16 mouse cellular contexts compared by ENCODE assay signal in the genomic region with DNA sequence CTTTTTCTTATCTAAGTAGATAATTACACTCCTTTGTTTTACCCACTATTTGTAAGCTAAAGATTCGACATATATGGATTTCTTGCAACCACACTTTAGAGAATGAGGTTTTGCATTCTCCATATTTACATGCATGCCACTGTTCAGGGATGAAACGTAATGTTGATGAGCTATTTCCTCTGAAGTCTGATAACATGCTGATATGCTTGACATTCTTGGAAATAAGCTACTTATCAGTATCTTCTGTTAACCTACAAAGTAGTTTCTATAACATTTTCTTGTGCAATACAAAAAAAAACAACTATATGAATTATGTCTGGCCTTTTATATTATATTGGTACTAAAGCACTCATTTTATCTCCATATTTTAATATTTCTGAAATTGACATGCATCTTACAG.
"Had no signal": no experiment of that assay in that cellular context is flagged by ENCODE, and none has a peak within 500 bp of the region (broad histone marks: within the 10 kb centered on the region; RNA-seq: fewer than 3 reads in every experiment).

No protein-coding gene starts in this region.

- H3K4me1 ChIP-seq: neural tube, embryonic 13.5 days; neural tube, embryonic 15.5 days; stomach, embryonic 15.5 days had no signal

- H3K9ac ChIP-seq: neural tube, embryonic 13.5 days; neural tube, embryonic 15.5 days; stomach, embryonic 15.5 days had no signal

- H3K4me3 ChIP-seq: neural tube, embryonic 13.5 days; neural tube, embryonic 15.5 days; stomach, embryonic 15.5 days had no signal

- H3K9me3 ChIP-seq: neural tube, embryonic 13.5 days; neural tube, embryonic 15.5 days; stomach, embryonic 15.5 days had no signal

- H3K36me3 ChIP-seq: neural tube, embryonic 13.5 days; neural tube, embryonic 15.5 days; stomach, embryonic 15.5 days had no signal

- H3K27me3 ChIP-seq: neural tube, embryonic 13.5 days; neural tube, embryonic 15.5 days; stomach, embryonic 15.5 days had no signal

- H3K27ac ChIP-seq: neural tube, embryonic 13.5 days; neural tube, embryonic 15.5 days; stomach, embryonic 15.5 days; stomach, postnatal 0 days had no signal

- H3K4me2 ChIP-seq: neural tube, embryonic 13.5 days; neural tube, embryonic 15.5 days; stomach, embryonic 15.5 days had no signal

- DNase-seq: retina, postnatal 1 day; right cerebral cortex, adult 18-20 months; right cerebral cortex, postnatal 14 days; right cerebral cortex, postnatal 25 days; right cerebral cortex, postnatal 4 days; spleen, adult 18-20 months; thymus, adult 18-20 months; thymus, adult 2 months; thymus, postnatal 14 days; thymus, postnatal 25 days; thymus, postnatal 36 days; thymus, postnatal 4 days had no signal
